Mouse (Mus musculus) stomach, postnatal 0 days (tissue): ENCODE measurements around the gene Slc35b1. TPM values are rescaled to one million over a fixed set of nuclear protein-coding genes. Genes with fewer than 3 reads are reported as not detected.

Experiments used
- ATAC-seq: fragments of 200-750 bp; cut with Nextera tagmentation; 2 replicates; pipeline ENCODE4 v1.8.0; 2017; ENCODE audit not compliant: low FRiP score, low TSS enrichment
- DNase-seq: peaks from one replicate; pipeline ENCODE4 v3.0.0-alpha.2; 2016; ENCODE audit warnings: low spot score
- H3K27ac ChIP-seq: fragments of 300-500 bp; sonication (generic); replicated peaks from 2 replicates; pipeline ENCODE4 v1.5.1; 2014; ENCODE audit warnings: mild to moderate bottlenecking, control low read depth
- H3K27me3 ChIP-seq: fragments of 300-500 bp; sonication (generic); 2 replicates; pipeline ENCODE4 v1.6.1; 2014; ENCODE audit warnings: low read length; ENCODE audit not compliant: control insufficient read depth, insufficient read depth
- H3K36me3 ChIP-seq: fragments of 300-500 bp; sonication (generic); 2 replicates; pipeline ENCODE4 v1.6.1; 2014; ENCODE audit warnings: low read length, mixed read lengths; ENCODE audit not compliant: control insufficient read depth, insufficient read depth
- H3K4me1 ChIP-seq: fragments of 300-500 bp; sonication (generic); replicated peaks from 2 replicates; pipeline ENCODE4 v1.6.1; 2014; ENCODE audit warnings: antibody characterized with exemption; ENCODE audit not compliant: control insufficient read depth, insufficient read depth
- H3K4me2 ChIP-seq: fragments of 300-500 bp; sonication (generic); replicated peaks from 2 replicates; pipeline ENCODE4 v1.6.1; 2014; ENCODE audit warnings: low read depth, mild to moderate bottlenecking, control low read depth, moderate library complexity
- H3K4me3 ChIP-seq: fragments of 300-500 bp; sonication (generic); 2 replicates; pipeline ENCODE4 v1.5.1; 2014; ENCODE audit warnings: low read depth, low read length, control low read depth
- H3K9ac ChIP-seq: fragments of 300-500 bp; sonication (generic); 2 replicates; pipeline ENCODE4 v1.6.1; 2014; ENCODE audit warnings: mild to moderate bottlenecking, low read length, control low read depth, mixed read lengths
- H3K9me3 ChIP-seq: fragments of 300-500 bp; sonication (generic); 2 replicates; pipeline ENCODE4 v1.6.1; 2016; ENCODE audit warnings: low read length; ENCODE audit not compliant: control insufficient read depth
- CTCF ChIP-seq: IDR thresholded peaks from 2 replicates; pipeline ENCODE4 v1.5.1; 2016; ENCODE audit warnings: antibody characterized with exemption, low read depth, mild to moderate bottlenecking, moderate library complexity
- EP300 ChIP-seq: optimal IDR thresholded peaks from 2 replicates; pipeline ENCODE3; 2016; ENCODE audit warnings: antibody characterized with exemption
- WGBS: fragments of 180-500 bp; shearing (Covaris S2); extraction: QIAGEN DNeasy Blood & Tissue Kit; methylation state at CpG from one replicate; pipeline ENCODE4 v1.1.7; 2014; 5-methylcytosine and 5-hydroxymethylcytosine counted together
- polyA plus RNA-seq: library from polyadenylated mRNA; unstranded; fragments of >200 nt; fragmentation: Nextera tagmentation; extraction: Ambion mirVana; gene quantifications from 2 replicates; pipeline ENCODE4 v1.2.1, GENCODE M21; 2015

Slc35b1 gene
- polyA plus RNA-seq, 1 experiment from 2014 or later: 110 TPM

DNA sequence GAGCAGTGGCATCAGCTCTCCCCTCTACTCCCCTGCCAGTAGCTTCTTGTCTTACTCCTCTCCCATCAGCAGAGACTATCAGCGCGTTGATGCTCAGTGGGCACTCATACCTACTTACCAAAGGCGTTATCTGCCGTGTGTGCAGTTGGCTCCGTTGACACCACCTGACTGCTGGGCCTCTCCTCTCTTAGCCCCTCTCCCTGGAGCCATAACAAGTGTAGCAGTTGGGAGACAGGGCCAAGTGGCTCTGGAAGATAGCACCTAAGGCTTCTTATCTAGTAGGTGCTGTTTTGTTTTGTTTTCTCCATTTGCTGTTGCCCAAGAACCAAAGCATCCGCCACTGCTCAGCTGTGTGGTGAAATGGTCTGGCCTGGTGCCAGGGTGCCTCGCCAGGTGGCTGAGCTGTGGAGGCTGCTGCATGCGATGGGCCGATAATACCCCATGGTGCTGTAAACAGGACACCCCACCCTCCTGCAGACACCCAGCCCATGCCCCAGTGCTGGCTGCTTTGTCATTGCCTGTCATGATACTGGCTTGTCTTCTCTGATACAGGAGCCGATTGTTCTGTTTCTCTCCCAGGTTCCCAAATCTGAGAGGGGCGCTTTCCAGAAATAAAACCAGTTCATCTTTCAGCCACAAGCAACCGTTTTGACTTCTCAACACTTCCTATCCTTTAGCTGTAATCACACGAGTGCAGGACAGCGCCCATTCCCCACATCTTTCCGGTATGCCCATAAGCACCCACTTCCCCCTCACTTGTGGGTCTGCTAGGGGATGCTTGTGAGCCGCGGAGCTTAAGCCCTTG is 27.8 kb upstream of the Slc35b1 start:
- WGBS: 74% methylated on average over 17 of the region's 17 CpGs
- Histone ChIP-seq H3K4me1 (no peaks in the 10 kb centered on the region; the same call in 1 of the 2 replicates), H3K9me3 (no peaks in the 10 kb centered on the region), H3K36me3 (no peaks in the 10 kb centered on the region), H3K27me3 (no peaks in the 10 kb centered on the region), H3K27ac (0 out of 2 replicates have a peak overlapping the region, but pooled peaks have one; percentile 8), H3K9ac (no peak overlapping the region), H3K4me2 (no peak overlapping the region), H3K4me3 (no peak overlapping the region)
- ATAC-seq: peak; percentile 58; the same call in 1 of the 2 replicates
- DNase-seq: peak; percentile 38
- TF ChIP-seq CTCF (no peak), EP300 (no peak)

DNA sequence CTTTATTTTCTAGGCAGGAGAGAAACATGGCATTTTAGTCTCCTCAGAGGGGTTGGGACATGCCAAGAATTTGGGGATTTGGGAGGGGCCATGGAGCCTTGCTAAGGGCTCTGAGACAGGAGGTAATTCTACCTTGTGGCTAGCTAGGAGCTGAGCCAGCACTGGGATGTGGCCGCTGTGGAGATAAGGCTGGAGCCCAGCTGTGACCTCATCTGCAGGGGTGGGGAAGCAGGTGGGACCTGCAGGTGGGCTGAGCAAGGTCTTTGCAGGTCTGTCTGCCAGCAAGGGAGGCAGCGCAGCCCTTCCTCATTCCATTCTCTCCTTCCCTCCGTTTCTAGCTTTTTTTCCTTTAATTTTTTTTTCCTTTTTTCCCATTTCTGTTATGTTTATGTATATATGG is 26.2 kb upstream of the Slc35b1 start:
- Histone ChIP-seq H3K9me3 (no peaks in the 10 kb centered on the region), H3K4me2 (no peak overlapping the region), H3K36me3 (no peaks in the 10 kb centered on the region), H3K27me3 (no peaks in the 10 kb centered on the region), H3K27ac (no peak overlapping the region), H3K4me1 (peaks cover 1% of the 10 kb centered on the region; the same call in 1 of the 2 replicates), H3K9ac (no peak overlapping the region), H3K4me3 (no peak overlapping the region)
- WGBS: 41% methylated on average over 3 of the region's 3 CpGs
- TF ChIP-seq EP300: no peak
- TF ChIP-seq CTCF: no peak
- 0 out of 2 replicates have a peak, but pooled peaks have one; percentile 40 for ATAC-seq
- DNase-seq: peak; percentile 40

DNA sequence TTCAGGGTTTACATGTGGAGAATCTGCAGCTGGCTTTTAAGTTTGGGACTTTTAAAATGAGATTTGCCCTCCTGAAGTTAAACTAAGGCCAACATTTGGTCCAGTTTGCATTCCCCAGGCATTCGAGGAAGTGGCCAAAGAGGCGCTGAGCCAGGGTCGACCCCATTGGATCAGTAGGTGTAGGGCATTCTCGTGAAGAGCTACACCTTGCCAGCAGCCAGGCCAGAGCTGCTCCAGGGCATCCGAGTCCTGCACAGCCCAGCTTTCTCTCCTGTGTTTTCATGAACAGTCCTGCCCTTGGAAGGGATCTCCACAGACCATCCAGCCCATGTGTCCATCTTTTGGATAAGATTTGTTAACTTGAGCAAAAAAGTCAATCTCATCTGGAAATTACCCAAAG is 20.1 kb upstream of the Slc35b1 start:
- no peak overlapping the region for H3K4me3 ChIP-seq
- WGBS: 65% methylated on average over 5 of the region's 5 CpGs
- DNase-seq: no peak
- TF ChIP-seq EP300 (no peak), CTCF (no peak)
- ATAC-seq: no peak
- H3K9me3 ChIP-seq: no peaks in the 10 kb centered on the region
- H3K27ac ChIP-seq: no peak overlapping the region; the same call in 1 of the 2 replicates
- H3K27me3 ChIP-seq: no peaks in the 10 kb centered on the region
- no peaks in the 10 kb centered on the region for H3K36me3 ChIP-seq
- no peak overlapping the region for H3K4me2 ChIP-seq
- peaks cover 7% of the 10 kb centered on the region; the same call in 1 of the 2 replicates for H3K4me1 ChIP-seq
- no peak overlapping the region for H3K9ac ChIP-seq

DNA sequence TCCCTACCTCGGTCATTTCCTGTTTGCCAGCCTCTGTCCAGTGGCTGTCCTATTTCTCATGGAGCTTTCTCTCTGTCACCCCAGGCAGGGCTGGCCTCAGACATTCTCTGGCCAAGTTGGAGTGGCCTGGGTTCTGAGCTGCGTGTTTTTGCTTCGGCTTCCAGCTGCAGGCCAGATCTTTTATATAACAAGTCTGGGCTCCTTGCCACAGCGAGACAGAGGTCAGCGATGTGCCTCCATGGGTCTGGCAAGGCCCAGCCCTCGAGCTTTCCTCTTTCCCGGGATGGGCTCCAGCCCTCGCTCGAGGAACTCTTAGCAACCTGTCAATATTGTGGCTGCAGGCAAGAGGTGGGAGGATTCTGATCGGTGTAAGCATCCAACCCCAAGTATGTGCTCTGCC is 18.9 kb upstream of the Slc35b1 start:
- Histone ChIP-seq H3K4me1 (peaks cover 7% of the 10 kb centered on the region; the same call in 1 of the 2 replicates), H3K27me3 (no peaks in the 10 kb centered on the region), H3K4me3 (no peak overlapping the region), H3K36me3 (no peaks in the 10 kb centered on the region), H3K27ac (peak overlapping the region; percentile 83), H3K9me3 (no peaks in the 10 kb centered on the region), H3K4me2 (no peak overlapping the region), H3K9ac (no peak overlapping the region)
- TF ChIP-seq EP300 (no peak), CTCF (0 out of 2 replicates have a peak, but pooled peaks have one; percentile 2)
- DNase-seq (peak; percentile 62), ATAC-seq (peak; percentile 69; the same call in 1 of the 2 replicates)
- WGBS: 40% methylated on average over 10 of the region's 10 CpGs

DNA sequence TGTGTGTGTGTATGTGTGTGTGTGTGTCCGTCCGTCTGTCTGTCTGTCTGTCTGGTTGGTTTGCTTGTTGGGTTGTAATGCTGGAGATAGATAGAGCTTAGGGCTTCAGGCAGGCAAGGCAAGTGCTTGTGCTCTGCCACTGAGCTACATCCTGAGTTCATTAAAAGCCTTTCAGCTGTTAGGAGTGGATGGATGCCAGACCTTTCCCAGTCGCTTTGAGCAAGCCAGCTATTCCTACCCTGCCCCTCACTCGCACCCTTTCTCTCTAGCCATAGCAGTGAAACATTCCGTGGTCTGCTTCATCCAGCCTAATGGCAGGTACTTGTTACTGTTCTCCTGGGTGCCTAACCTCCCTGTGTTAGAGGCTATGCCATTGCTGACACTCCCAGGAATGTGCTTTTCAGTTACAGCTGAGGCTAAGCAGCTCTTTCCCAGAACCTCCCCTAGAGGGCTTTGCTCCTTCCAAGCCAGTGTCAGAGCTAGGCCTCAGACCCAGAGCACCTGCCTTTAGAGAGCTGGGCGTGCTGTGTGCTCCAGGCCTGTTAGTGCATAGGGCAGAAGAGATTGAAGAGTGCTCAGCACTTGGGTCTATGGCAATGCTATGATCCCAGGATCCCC is 18.1 kb upstream of the Slc35b1 start:
- peak overlapping the region; percentile 83 for H3K27ac ChIP-seq
- H3K4me1 ChIP-seq: peaks cover 7% of the 10 kb centered on the region; the same call in 1 of the 2 replicates
- H3K4me3 ChIP-seq: no peak overlapping the region
- no peak overlapping the region for H3K4me2 ChIP-seq
- no peaks in the 10 kb centered on the region for H3K27me3 ChIP-seq
- TF ChIP-seq CTCF (peak; percentile 57), EP300 (no peak)
- H3K36me3 ChIP-seq: no peaks in the 10 kb centered on the region
- DNase-seq (no peak), ATAC-seq (peak; percentile 25; the same call in 1 of the 2 replicates)
- no peaks in the 10 kb centered on the region for H3K9me3 ChIP-seq
- 65% methylated on average over 6 of the region's 6 CpGs for WGBS
- no peak overlapping the region for H3K9ac ChIP-seq
